Mouse (Mus musculus) heart, adult 2 months (tissue): ENCODE data around the gene Acer3.

Experiments
- CTCF ChIP-seq: fragments of 200-600 bp; IDR thresholded peaks from 2 replicates; pipeline ENCODE4 v1.8.1; 2022; ENCODE audit warnings: antibody characterized with exemption, mild to moderate bottlenecking, moderate library complexity
- POLR2A ChIP-seq: fragments of 200-500 bp; IDR thresholded peaks from 2 replicates; pipeline ENCODE4 v1.6.1; 2011; ENCODE audit warnings: mild to moderate bottlenecking, low read depth, low read length, control low read depth; ENCODE audit not compliant: insufficient read depth

DNA sequence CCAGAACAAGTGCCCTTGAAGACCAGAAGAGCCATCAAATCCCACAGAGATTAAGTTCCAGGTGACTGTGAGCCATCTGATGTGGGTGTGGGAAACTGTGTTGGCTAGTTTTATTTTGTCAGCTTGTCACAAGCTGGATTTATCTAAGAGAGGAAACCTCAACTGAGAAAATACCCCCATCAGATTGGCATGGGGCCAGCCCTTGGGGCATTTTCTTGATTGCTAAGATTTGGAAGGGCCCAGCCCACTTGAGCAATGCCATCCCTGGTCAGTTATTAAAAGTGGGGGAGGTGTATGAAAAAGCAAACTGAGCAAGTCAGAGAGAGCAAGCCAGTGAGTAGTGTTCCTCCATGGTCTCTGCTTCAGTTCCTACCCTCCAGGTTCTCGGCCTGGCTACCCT, 3.2 kb upstream of the Acer3 start:
- TF ChIP-seq CTCF (no peak), POLR2A (no peak)
